Mouse (Mus musculus): ENCODE results near the gene Grk2. TPM values are rescaled to one million over a fixed set of nuclear protein-coding genes. Genes with fewer than 3 reads are reported as not detected.

Grk2 gene
- total RNA-seq, 2 experiments from 2014 or later: 55.9 to 62.9 TPM

Small RNA genes lying within 50 kb of the gene (microRNA-seq; reads per million reads assigned to microRNA genes)
- gene Mir6985 (ENCODE audit: borderline number of aligned reads in 2 of 2): 2.4 to 4.3 reads per million in 2 experiments

Other genes with a start within 250 kb of the Grk2 start
- 1 to 10 TPM; 2.0 to 2.1 TPM for gene Gstp3, start 246.7 kb downstream of the Grk2 start, total RNA-seq (2021)
- gene Cabp2, start 224.6 kb downstream of the Grk2 start, total RNA-seq (2021): not detected
- 100 to 1,000 TPM; 125 to 147 TPM for gene Cdk2ap2, start 209.0 kb downstream of the Grk2 start, total RNA-seq (2021)
- gene Pitpnm1, start 206.2 kb downstream of the Grk2 start, total RNA-seq (2021): 100 to 1,000 TPM in 1 of 2 experiments, 10 to 100 TPM in 1; 85.6 to 115 TPM
- gene Aip, start 180.4 kb downstream of the Grk2 start, total RNA-seq (2021): 100 to 1,000 TPM; 119 to 121 TPM
- gene Gpr152, start 166.4 kb downstream of the Grk2 start, total RNA-seq (2021): not detected
- under 1 TPM; 0.16 to 0.60 TPM for gene Cabp4, start 162.2 kb downstream of the Grk2 start, total RNA-seq (2021)
- 100 to 1,000 TPM; 145 to 150 TPM for gene Coro1b, start 157.6 kb downstream of the Grk2 start, total RNA-seq (2021)
- 1 to 10 TPM; 3.2 to 3.3 TPM for gene Ptprcap, start 152.6 kb downstream of the Grk2 start, total RNA-seq (2021)
- gene Rps6kb2, start 142.9 kb downstream of the Grk2 start, total RNA-seq (2021): 10 to 100 TPM; 30.2 to 36.3 TPM
- gene Carns1, start 130.7 kb downstream of the Grk2 start, total RNA-seq (2021): 1 to 10 TPM; 3.2 to 3.5 TPM
- 1 to 10 TPM; 1.1 to 1.6 TPM for gene Tbc1d10c, start 114.9 kb downstream of the Grk2 start, total RNA-seq (2021)
- 100 to 1,000 TPM; 353 to 384 TPM for gene Ppp1ca, start 114.2 kb downstream of the Grk2 start, total RNA-seq (2021)
- 1 to 10 TPM; 7.5 to 9.0 TPM for gene Rad9a, start 104.6 kb downstream of the Grk2 start, total RNA-seq (2021)
- gene Clcf1, start 92.0 kb downstream of the Grk2 start, total RNA-seq (2021): 10 to 100 TPM in 1 of 2 experiments, 1 to 10 TPM in 1; 7.9 to 11.1 TPM
- gene AC109138.7, start 91.9 kb downstream of the Grk2 start, total RNA-seq (2021): not detected
- 10 to 100 TPM; 41.0 to 44.4 TPM for gene Pold4, start 74.3 kb downstream of the Grk2 start, total RNA-seq (2021)
- 10 to 100 TPM; 23.7 to 31.6 TPM for gene Ssh3, start 37.0 kb downstream of the Grk2 start, total RNA-seq (2021)
- gene Ankrd13d, start 23.1 kb downstream of the Grk2 start, total RNA-seq (2021): 1 to 10 TPM; 3.2 to 5.0 TPM
- 100 to 1,000 TPM; 108 to 132 TPM for gene Kdm2a, start 92.1 kb upstream of the Grk2 start, total RNA-seq (2021)
- 10 to 100 TPM; 19.1 to 25.8 TPM for gene Rhod, start 133.2 kb upstream of the Grk2 start, total RNA-seq (2021)
- gene Syt12, start 171.2 kb upstream of the Grk2 start, total RNA-seq (2021): 10 to 100 TPM; 64.3 to 94.0 TPM
- 100 to 1,000 TPM in 1 of 2 experiments, 10 to 100 TPM in 1; 42.0 to 133 TPM for gene 2010003K11Rik, start 192.4 kb upstream of the Grk2 start, total RNA-seq (2021)
- gene Pcx, start 204.2 kb upstream of the Grk2 start, total RNA-seq (2021): 100 to 1,000 TPM; 622 to 707 TPM